Mouse (Mus musculus) testis, postnatal 14 days (tissue): ENCODE results near the gene Vmn1r155.
"Not testable (repeated sequence)": the region's sequence is repeated elsewhere in the genome, so short reads cannot be mapped to it uniquely, and the experiment has no call there.

Experiments used
- DNase-seq: peaks from one replicate; pipeline ENCODE4 v3.0.0; 2021; ENCODE audit warnings: low spot score

Gene Vmn1r155

DNA sequence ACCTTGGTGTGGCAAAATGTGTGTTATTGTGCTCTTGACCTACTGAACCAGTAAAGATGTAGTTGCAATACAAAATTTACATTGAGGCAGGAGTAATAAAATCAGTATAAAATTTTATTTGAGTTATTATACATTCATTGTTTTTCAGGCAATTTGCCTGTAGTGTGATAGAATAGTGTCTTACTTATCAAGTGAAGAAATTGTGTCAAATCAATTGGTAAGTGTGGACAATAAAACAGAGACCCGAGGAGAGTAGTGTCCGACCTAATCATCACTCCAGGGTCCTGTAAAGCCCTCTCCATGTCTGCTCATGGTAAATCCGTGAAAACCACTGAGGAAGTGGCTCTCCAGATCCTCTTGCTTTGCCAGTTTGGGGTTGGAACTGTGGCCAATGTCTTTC lies at the start of gene Vmn1r155:
Gene Vmn1r155 (plus strand): TSS at position 301 of the 400 bp plus-strand sequence.
- not testable (repeated sequence) for DNase-seq

- DNase-seq, result not testable (repeated sequence)
These were observed 34.4 kb downstream of the Vmn1r155 start, which contains the start of gene Gm8693 for GRCm38 (mm10) chr7:22692217-22692616. Gm8693 (minus strand) TSS chr7:22692317.
